1 mouse cellular context compared by ENCODE assay signal in genomic region chr11:77141938-77142337, GRCm38 (mm10).
TF ChIP-seq lines count a peak whose summit lies in the region.

No protein-coding gene starts in this region.

TF ChIP-seq in MEL, 35 proteins besides CTCF, POLR2A, EP300 and RAD21 (continued from another document):
- TF ChIP-seq NRF1 (IDR thresholded peaks at IDR 0.05; ENCODE audit: insufficient read depth, low read depth, low read length, poor library complexity, severe bottlenecking) (no peak), ZC3H11A (IDR thresholded peaks at IDR 0.05; ENCODE audit: low read depth, low read length) (no peak), MYB (IDR thresholded peaks at IDR 0.05; ENCODE audit: low read depth, low read length) (no peak), MAX (IDR thresholded peaks at IDR 0.05; ENCODE audit: low read length) (peak; percentile 96), ELF1 (IDR thresholded peaks at IDR 0.05; ENCODE audit: low read depth, low read length) (peak; percentile 34; the same call in 1 of the 2 replicates), CHD1 (IDR thresholded peaks at IDR 0.05; ENCODE audit: low read depth, low read length) (no peak; the same call in 1 of the 2 replicates), HCFC1 (IDR thresholded peaks at IDR 0.05; ENCODE audit: low read depth, low read length) (no peak)
